Mouse (Mus musculus) heart, adult 2 months (tissue): ENCODE results near the gene Hcar1.

Experiments used
- CTCF ChIP-seq: fragments of 200-600 bp; IDR thresholded peaks from 2 replicates; pipeline ENCODE4 v1.8.1; 2022; ENCODE audit warnings: antibody characterized with exemption, mild to moderate bottlenecking, moderate library complexity
- EP300 ChIP-seq: fragments of 200-500 bp; IDR thresholded peaks from 2 replicates; pipeline ENCODE4 v1.6.1; 2011; ENCODE audit warnings: low read depth, low read length, control low read depth; ENCODE audit not compliant: insufficient read depth
- POLR2A ChIP-seq: fragments of 200-500 bp; IDR thresholded peaks from 2 replicates; pipeline ENCODE4 v1.6.1; 2011; ENCODE audit warnings: mild to moderate bottlenecking, low read depth, low read length, control low read depth; ENCODE audit not compliant: insufficient read depth

- TF ChIP-seq CTCF (no peak), EP300 (no peak), POLR2A (no peak)
Measured at GRCm38 (mm10) chr5:123842935-123843282, 36.9 kb downstream of the Hcar1 start.
